Mouse (Mus musculus) MEL (cell line): ENCODE measurements around the gene Olfr201. TPM values are rescaled to one million over a fixed set of nuclear protein-coding genes. Genes with fewer than 3 reads are reported as not detected.

Source experiments
- DNase-seq: peaks from one replicate; pipeline ENCODE4 v3.0.0; 2011; ENCODE audit warnings: low read depth, low spot score
- H3K27ac ChIP-seq: 2 replicates; pipeline ENCODE4 v1.5.1; 2012; ENCODE audit warnings: low read depth, mild to moderate bottlenecking, control low read depth, low read length, moderate library complexity; ENCODE audit not compliant: control insufficient read depth
- H3K27me3 ChIP-seq, 2 experiments: fragments of 150-350 bp in 1 of 2; sonication (generic) in 1 of 2; 2 replicates each; pipeline ENCODE4 v1.6.1; 2012; ENCODE audit warnings: low read length in 2 of 2, mild to moderate bottlenecking in 2 of 2, improper control_type of control experiment in 1 of 2, moderate library complexity in 1 of 2; ENCODE audit not compliant: insufficient read depth in 2 of 2, control insufficient read depth in 1 of 2
- H3K36me3 ChIP-seq, 2 experiments: 2 replicates each; pipeline ENCODE4 v1.6.1; 2012 to 2014; ENCODE audit warnings: low read length in 2 of 2, improper control_type of control experiment in 1 of 2, inconsistent platforms in 1 of 2, mild to moderate bottlenecking in 1 of 2; ENCODE audit not compliant: insufficient read depth in 2 of 2, control insufficient read depth in 1 of 2
- H3K4me1 ChIP-seq, 2 experiments: fragments of 150-350 bp in 1 of 2; sonication (generic) in 1 of 2; 2 replicates each; pipeline ENCODE4 v1.6.1; 2012; ENCODE audit warnings: low read length in 2 of 2, improper control_type of control experiment in 1 of 2, mild to moderate bottlenecking in 1 of 2; ENCODE audit not compliant: insufficient read depth in 2 of 2, control insufficient read depth in 1 of 2
- H3K4me3 ChIP-seq, 2 experiments: fragments of 150-350 bp in 1 of 2; sonication (generic) in 1 of 2; 2 replicates each; pipeline ENCODE4 v1.5.1; 2012; ENCODE audit warnings: low read depth in 2 of 2, low read length in 2 of 2, mild to moderate bottlenecking in 2 of 2, moderate library complexity in 2 of 2, control low read depth in 1 of 2, improper control_type of control experiment in 1 of 2; ENCODE audit not compliant: control insufficient read depth in 1 of 2, insufficient read depth in 1 of 2
- H3K79me2 ChIP-seq: 2 replicates; pipeline ENCODE4 v1.6.1; 2012; ENCODE audit warnings: mild to moderate bottlenecking, low read length, moderate library complexity; ENCODE audit not compliant: control insufficient read depth, poor library complexity, insufficient read depth
- H3K9ac ChIP-seq: 2 replicates; pipeline ENCODE4 v1.6.1; 2012; ENCODE audit warnings: low read depth, mild to moderate bottlenecking, control low read depth, low read length, moderate library complexity; ENCODE audit not compliant: control insufficient read depth, poor library complexity, severe bottlenecking
- H3K9me3 ChIP-seq: fragments of 150-350 bp; sonication (generic); replicated peaks from 2 replicates; pipeline ENCODE4 v1.6.1; 2012; ENCODE audit warnings: mild to moderate bottlenecking, low read length, improper control_type of control experiment, moderate library complexity; ENCODE audit not compliant: insufficient read depth
- BHLHE40 ChIP-seq: IDR thresholded peaks from 2 replicates; pipeline ENCODE4 v1.6.1; 2012; ENCODE audit warnings: low read depth, mild to moderate bottlenecking, inconsistent platforms, low read length, improper control_type of control experiment, borderline replicate concordance
- CTCF ChIP-seq, 3 experiments: IDR thresholded peaks in 2 of 3; conservative IDR thresholded peaks in 1 of 3; 2 replicates each; pipeline ENCODE4 v1.5.1; 2011 to 2012; ENCODE audit warnings: low read length in 3 of 3, low read depth in 2 of 3, mild to moderate bottlenecking in 2 of 3, improper control_type of control experiment in 1 of 3, inconsistent platforms in 1 of 3, mixed read lengths in 1 of 3, moderate library complexity in 1 of 3; ENCODE audit not compliant: control insufficient read depth in 1 of 3, insufficient read depth in 1 of 3, poor library complexity in 1 of 3, severe bottlenecking in 1 of 3
- E2F4 ChIP-seq: IDR thresholded peaks from 2 replicates; pipeline ENCODE4 v1.6.1; 2011; ENCODE audit warnings: low read depth, low read length, improper control_type of control experiment, borderline replicate concordance
- ELF1 ChIP-seq: IDR thresholded peaks from 2 replicates; pipeline ENCODE4 v1.6.1; 2014; ENCODE audit warnings: low read depth, mild to moderate bottlenecking, inconsistent platforms, low read length, improper control_type of control experiment, moderate library complexity
- EP300 ChIP-seq, 2 experiments: IDR thresholded peaks; 2 replicates each; pipeline ENCODE4 v1.6.1; 2011; ENCODE audit warnings: improper control_type of control experiment in 2 of 2, low read length in 2 of 2, low read depth in 1 of 2, mild to moderate bottlenecking in 1 of 2
- ETS1 ChIP-seq: IDR thresholded peaks from 2 replicates; pipeline ENCODE4 v1.6.1; 2012; ENCODE audit warnings: low read depth, mild to moderate bottlenecking, inconsistent platforms, low read length, improper control_type of control experiment, moderate library complexity
- HCFC1 ChIP-seq: IDR thresholded peaks from 2 replicates; pipeline ENCODE4 v1.6.1; 2012; ENCODE audit warnings: low read depth, mild to moderate bottlenecking, inconsistent platforms, low read length, improper control_type of control experiment, moderate library complexity
- JUND ChIP-seq: IDR thresholded peaks from 2 replicates; pipeline ENCODE4 v1.6.1; 2011; ENCODE audit warnings: low read depth, mild to moderate bottlenecking, improper control_type of control experiment, low read length
- KAT2A ChIP-seq: conservative IDR thresholded peaks from 2 replicates; pipeline ENCODE4 v1.6.1; 2012; ENCODE audit warnings: low read depth, low read length, improper control_type of control experiment, inconsistent platforms
- MAFK ChIP-seq: IDR thresholded peaks from 2 replicates; pipeline ENCODE4 v1.6.1; 2011; ENCODE audit warnings: low read depth, mild to moderate bottlenecking, low read length, improper control_type of control experiment, borderline replicate concordance
- MAX ChIP-seq: IDR thresholded peaks from 2 replicates; pipeline ENCODE4 v1.6.1; 2011; ENCODE audit warnings: low read length, improper control_type of control experiment
- MEF2A ChIP-seq: IDR thresholded peaks from 2 replicates; pipeline ENCODE4 v1.6.1; 2014; ENCODE audit warnings: low read depth, mild to moderate bottlenecking, inconsistent platforms, low read length, improper control_type of control experiment; ENCODE audit not compliant: poor library complexity, insufficient replicate concordance, severe bottlenecking; ENCODE audit errors: extremely low read depth
- MXI1 ChIP-seq: IDR thresholded peaks from 2 replicates; pipeline ENCODE4 v1.6.1; 2011; ENCODE audit warnings: mild to moderate bottlenecking, low read depth, low read length, improper control_type of control experiment
- MYC ChIP-seq: IDR thresholded peaks from 2 replicates; pipeline ENCODE4 v1.6.1; 2011; ENCODE audit warnings: low read depth, mild to moderate bottlenecking, low read length, improper control_type of control experiment, moderate library complexity
- NRF1 ChIP-seq: IDR thresholded peaks from 2 replicates; pipeline ENCODE4 v1.6.1; 2014; ENCODE audit warnings: low read depth, mild to moderate bottlenecking, inconsistent platforms, low read length, improper control_type of control experiment, moderate library complexity; ENCODE audit not compliant: poor library complexity, insufficient read depth, severe bottlenecking
- POLR2A ChIP-seq, 2 experiments: IDR thresholded peaks; 2 replicates each; pipeline ENCODE4 v1.6.1; 2011 to 2012; ENCODE audit warnings: low read length in 2 of 2, mild to moderate bottlenecking in 2 of 2, control low read depth in 1 of 2, improper control_type of control experiment in 1 of 2, low read depth in 1 of 2, moderate library complexity in 1 of 2; ENCODE audit not compliant: control insufficient read depth in 1 of 2, insufficient read depth in 1 of 2, poor library complexity in 1 of 2
- POLR2AphosphoS5 ChIP-seq: IDR thresholded peaks from 2 replicates; pipeline ENCODE4 v1.6.1; 2012; ENCODE audit warnings: low read depth, borderline replicate concordance, mild to moderate bottlenecking, inconsistent platforms, low read length, moderate library complexity, mixed read lengths
- RAD21 ChIP-seq: IDR thresholded peaks from 2 replicates; pipeline ENCODE4 v1.6.1; 2011; ENCODE audit warnings: mild to moderate bottlenecking, low read depth, low read length, improper control_type of control experiment
- RCOR1 ChIP-seq: IDR thresholded peaks from 2 replicates; pipeline ENCODE4 v1.6.1; 2012; ENCODE audit warnings: low read depth, mild to moderate bottlenecking, inconsistent platforms, low read length, improper control_type of control experiment
- TCF12 ChIP-seq: IDR thresholded peaks from 2 replicates; pipeline ENCODE4 v1.6.1; 2014; ENCODE audit warnings: low read depth, mild to moderate bottlenecking, inconsistent platforms, low read length, improper control_type of control experiment, moderate library complexity
- UBTF ChIP-seq: IDR thresholded peaks from 2 replicates; pipeline ENCODE4 v1.6.1; 2012; ENCODE audit warnings: low read depth, mild to moderate bottlenecking, inconsistent platforms, low read length, improper control_type of control experiment, moderate library complexity, borderline replicate concordance; ENCODE audit not compliant: insufficient read depth
- USF1 ChIP-seq: IDR thresholded peaks from 2 replicates; pipeline ENCODE4 v1.6.1; 2014; ENCODE audit warnings: low read depth, mild to moderate bottlenecking, inconsistent platforms, low read length, improper control_type of control experiment, moderate library complexity
- USF2 ChIP-seq, 2 experiments: IDR thresholded peaks; 2 replicates each; pipeline ENCODE4 v1.6.1; 2011 to 2012; ENCODE audit warnings: improper control_type of control experiment in 2 of 2, low read length in 2 of 2, borderline replicate concordance in 1 of 2, inconsistent platforms in 1 of 2, low read depth in 1 of 2, mild to moderate bottlenecking in 1 of 2; ENCODE audit not compliant: insufficient read depth in 1 of 2
- ZC3H11A ChIP-seq: IDR thresholded peaks from 2 replicates; pipeline ENCODE4 v1.6.1; 2012; ENCODE audit warnings: low read depth, mild to moderate bottlenecking, inconsistent platforms, low read length, improper control_type of control experiment
- ZKSCAN1 ChIP-seq: IDR thresholded peaks from 2 replicates; pipeline ENCODE4 v1.6.1; 2012; ENCODE audit warnings: low read depth, mild to moderate bottlenecking, inconsistent platforms, low read length, improper control_type of control experiment, moderate library complexity
- ZMIZ1 ChIP-seq: IDR thresholded peaks from 2 replicates; pipeline ENCODE4 v1.6.1; 2012; ENCODE audit warnings: low read depth, mild to moderate bottlenecking, inconsistent platforms, low read length, improper control_type of control experiment, moderate library complexity
- ZNF384 ChIP-seq: IDR thresholded peaks from 2 replicates; pipeline ENCODE4 v1.6.1; 2012; ENCODE audit warnings: low read depth, mild to moderate bottlenecking, inconsistent platforms, low read length, improper control_type of control experiment
- polyA plus RNA-seq, 2 experiments: library from polyadenylated mRNA; stranded (reverse) in 1 of 2; unstranded in 1 of 2; fragments of >175 nt in 1 of 2; fragments of >200 nt in 1 of 2; gene quantifications; 2 replicates each; pipeline versions ENCODE4 v1.2.1 to v1.2.4; 2012; ENCODE audit warnings: low replicate concordance in 2 of 2, low read depth in 1 of 2; ENCODE audit not compliant: insufficient read length in 2 of 2, insufficient read depth in 1 of 2, missing spikeins in 1 of 2
- total RNA-seq: library from RNA; depleted of rRNA; stranded (reverse); fragments of 300-350 nt; gene quantifications from 2 replicates; pipeline ENCODE4 v1.2.3, GENCODE M21; 2012

Gene Olfr201
- total and polyA plus RNA-seq, 3 experiments, result 0.03 to 0.08 TPM; not detected in 1

DNA sequence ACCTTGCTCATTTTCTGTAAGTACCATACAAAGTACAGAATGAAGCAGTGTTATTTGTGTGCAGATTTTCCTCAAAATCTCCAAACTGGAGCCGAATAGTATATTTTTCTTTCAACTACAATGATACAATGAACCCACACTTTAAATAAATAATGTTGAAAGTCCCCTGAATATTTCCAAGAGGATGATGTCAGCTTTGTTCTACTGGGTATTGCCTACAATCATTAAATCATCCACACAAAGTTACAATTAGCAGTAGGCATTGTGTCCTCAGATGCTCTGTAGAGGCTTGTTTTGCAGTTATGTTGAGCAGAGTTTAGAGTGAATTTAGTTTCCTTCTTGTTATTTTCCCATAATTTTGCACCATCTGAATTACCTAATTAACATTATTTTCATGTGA is 14.3 kb upstream of the Olfr201 start, which contains the start of gene Olfr202:
Gene Olfr202 (minus strand): TSS at position 101 of the 400 bp plus-strand sequence.
- no peak for TF ChIP-seq POLR2A (IDR thresholded peaks at IDR 0.05; ENCODE audit: control insufficient read depth in 1 of 2, insufficient read depth in 1 of 2, low read depth in 1 of 2, low read length in 2 of 2, poor library complexity in 1 of 2)
- TF ChIP-seq MXI1, result no peak
- no peak for TF ChIP-seq KAT2A
- TF ChIP-seq POLR2AphosphoS5, result no peak
- no peak for TF ChIP-seq ZKSCAN1
- TF ChIP-seq BHLHE40, result no peak
- no peak for TF ChIP-seq MEF2A
- no peak for TF ChIP-seq MYC
- no peak for TF ChIP-seq RAD21
- TF ChIP-seq MAX, result no peak
- TF ChIP-seq HCFC1, result no peak
- no peak for TF ChIP-seq USF2 (IDR thresholded peaks at IDR 0.05; ENCODE audit: borderline replicate concordance in 1 of 2, insufficient read depth in 1 of 2, low read depth in 1 of 2, low read length in 2 of 2)
- no peak for TF ChIP-seq ZC3H11A
- no peak for TF ChIP-seq RCOR1
- TF ChIP-seq ELF1, result no peak
- TF ChIP-seq USF1, result no peak
- no peak for TF ChIP-seq E2F4
- no peak for TF ChIP-seq MAFK
- no peak for TF ChIP-seq CTCF (IDR thresholded peaks at IDR 0.05 in 2 of 3, conservative IDR thresholded peaks at IDR 0.05 in 1 of 3; ENCODE audit: control insufficient read depth in 1 of 3, insufficient read depth in 1 of 3, low read depth in 2 of 3, low read length in 3 of 3, poor library complexity in 1 of 3, severe bottlenecking in 1 of 3)
- no peak for DNase-seq
- H3K4me1 ChIP-seq, result peaks cover 16% of the 10 kb centered on the region in 2 experiments
- H3K4me3 ChIP-seq, result no peak within 1 kb of the TSS
- H3K27ac ChIP-seq, result peak within 1 kb of the TSS; percentile 85
- no peaks in the 10 kb centered on the region for H3K79me2 ChIP-seq
- no peaks in the 10 kb centered on the region for H3K27me3 ChIP-seq
- H3K36me3 ChIP-seq, result peaks cover 0 to 24% of the 10 kb centered on the region in 2 experiments; a peak in 2 of 4 replicates
- H3K9ac ChIP-seq, result no peak within 1 kb of the TSS
- no peaks in the 10 kb centered on the region for H3K9me3 ChIP-seq

DNA sequence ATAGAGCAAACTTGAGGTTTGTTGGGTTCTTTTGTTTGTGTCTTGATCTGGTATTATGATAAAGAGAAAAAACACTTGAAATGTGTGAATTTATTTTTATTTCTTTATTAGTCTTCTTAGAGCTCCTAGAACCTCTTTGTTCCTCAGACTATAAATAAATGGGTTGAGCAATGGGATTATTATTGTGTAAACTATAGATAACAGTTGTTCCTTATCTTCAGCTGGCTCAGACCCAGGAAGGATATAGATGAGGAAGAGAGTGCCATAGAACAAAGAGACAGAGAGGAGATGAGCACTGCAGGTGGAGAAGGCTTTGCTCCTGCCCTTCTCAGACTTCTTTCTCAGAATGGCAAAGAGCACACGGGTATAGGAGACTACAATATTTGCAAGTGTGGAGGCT is 11.0 kb upstream of the Olfr201 start:
- peaks cover 0 to 29% of the 10 kb centered on the region in 2 experiments; a peak in 2 of 4 replicates for H3K36me3 ChIP-seq
- no peak overlapping the region for H3K9ac ChIP-seq
- no peak overlapping the region for H3K4me3 ChIP-seq
- peak overlapping the region; percentile 37 for H3K27ac ChIP-seq
- H3K27me3 ChIP-seq, result no peaks in the 10 kb centered on the region
- H3K79me2 ChIP-seq, result no peaks in the 10 kb centered on the region
- peaks cover 21 to 23% of the 10 kb centered on the region in 2 experiments for H3K4me1 ChIP-seq
- H3K9me3 ChIP-seq, result no peaks in the 10 kb centered on the region
- DNase-seq, result peak; percentile 52
- TF ChIP-seq ZNF384, result no peak
- TF ChIP-seq NRF1, result no peak
- TF ChIP-seq HCFC1, result no peak
- TF ChIP-seq MYC, result 0 out of 2 replicates have a peak, but pooled peaks have one; percentile 6
- TF ChIP-seq TCF12, result peak; percentile 73
- peak; percentile 80 for TF ChIP-seq EP300 (IDR thresholded peaks at IDR 0.05; ENCODE audit: low read depth in 1 of 2, low read length in 2 of 2)
- TF ChIP-seq RCOR1, result no peak
- no peak for TF ChIP-seq CTCF (IDR thresholded peaks at IDR 0.05 in 2 of 3, conservative IDR thresholded peaks at IDR 0.05 in 1 of 3; ENCODE audit: control insufficient read depth in 1 of 3, insufficient read depth in 1 of 3, low read depth in 2 of 3, low read length in 3 of 3, poor library complexity in 1 of 3, severe bottlenecking in 1 of 3)
- no peak for TF ChIP-seq UBTF
- TF ChIP-seq ZMIZ1, result no peak
- no peak for TF ChIP-seq JUND
- 0 out of 2 replicates have a peak, but pooled peaks have one; percentile 68 for TF ChIP-seq MEF2A
- TF ChIP-seq MAFK, result no peak
- TF ChIP-seq BHLHE40, result no peak
- no peak for TF ChIP-seq USF1
- no peak for TF ChIP-seq MXI1
- TF ChIP-seq ELF1, result no peak
- peak; percentile 82 for TF ChIP-seq ETS1
- TF ChIP-seq KAT2A, result no peak
- no peak for TF ChIP-seq ZKSCAN1
- no peak for TF ChIP-seq POLR2AphosphoS5
